Mouse (Mus musculus): ENCODE measurements at regions not wholly inside any gene's neighbourhood (a gene's known extent, or its start where the extent isn't known, plus 50 kb on each side); places are given as distances from the start of the nearest gene placed in this dataset.
A peak's percentile ranks its signal among the peaks of the same experiment; 100 is the strongest.

- DNase-seq (ENCODE audit: low spot score in 2 of 2) = no peak
Measured at GRCm38 (mm10) chr14:78225677-78226076, 82.2 kb downstream of the Tnfsf11 start.

GRCm38 (mm10) chr14:78216229-78216963, 91.4 kb downstream of the Tnfsf11 start:
- DNase-seq (ENCODE audit: low spot score in 2 of 2) = no peak

- DNase-seq (ENCODE audit: low spot score in 2 of 2) = no peak
Measured at GRCm38 (mm10) chr14:78215491-78215890, 92.4 kb downstream of the Tnfsf11 start.

- no peak for DNase-seq (ENCODE audit: low spot score in 2 of 2)
Measured at GRCm38 (mm10) chr14:78204566-78204863, 103.3 kb downstream of the Tnfsf11 start.

- peak; percentile 31 to 41 for DNase-seq (ENCODE audit: low spot score in 2 of 2)
Measured at GRCm38 (mm10) chr14:78203726-78204565, 103.9 kb downstream of the Tnfsf11 start.

- DNase-seq (ENCODE audit: low spot score in 2 of 2) = no peak
Measured at GRCm38 (mm10) chr14:78202781-78203180, 105.1 kb downstream of the Tnfsf11 start.

GRCm38 (mm10) chr14:78197483-78197882, 108.7 kb upstream of the Fam216b start:
- DNase-seq (ENCODE audit: low spot score in 2 of 2) = no peak

- DNase-seq (ENCODE audit: low spot score in 2 of 2) = no peak
Measured at GRCm38 (mm10) chr14:78179576-78179975, 90.8 kb upstream of the Fam216b start.

- no peak for DNase-seq (ENCODE audit: low spot score in 2 of 2)
Measured at GRCm38 (mm10) chr14:78173451-78173850, 84.6 kb upstream of the Fam216b start.

GRCm38 (mm10) chr14:78172956-78173355, 84.1 kb upstream of the Fam216b start:
- DNase-seq (ENCODE audit: low spot score in 2 of 2) = no peak

- peak in 1 of 2 experiments; percentile 19 for DNase-seq (ENCODE audit: low spot score in 2 of 2)
Measured at GRCm38 (mm10) chr14:78160819-78161218, 72.0 kb upstream of the Fam216b start.

- DNase-seq (ENCODE audit: low spot score in 2 of 2) = no peak
Measured at GRCm38 (mm10) chr14:78159567-78159966, 70.8 kb upstream of the Fam216b start.

GRCm38 (mm10) chr14:78157660-78158059, 68.9 kb upstream of the Fam216b start:
- peak; percentile 6 to 34 for DNase-seq (ENCODE audit: low spot score in 2 of 2)

- no peak for DNase-seq (ENCODE audit: low spot score in 2 of 2)
Measured at GRCm38 (mm10) chr14:78148851-78149250, 60.0 kb upstream of the Fam216b start.

- no peak for DNase-seq (ENCODE audit: low spot score in 2 of 2)
Measured at GRCm38 (mm10) chr14:78143751-78144150, 54.9 kb upstream of the Fam216b start.

Small RNA genes lying in the stretch of these regions (microRNA-seq; reads per million reads assigned to microRNA genes)
- 0 reads per million in 2 experiments for gene Mir1971
